Mouse (Mus musculus) megakaryocyte-erythroid progenitor cell, adult 5-6 weeks (primary cell): ENCODE measurements around the gene Cldnd1. TPM values are rescaled to one million over a fixed set of nuclear protein-coding genes. Genes with fewer than 3 reads are reported as not detected.
A peak's percentile ranks its signal among the peaks of the same experiment; 100 is the strongest.

Source experiments
- ATAC-seq: replicated peaks from 2 replicates; pipeline ENCODE4 v1.8.0; 2016; ENCODE audit warnings: mild to moderate bottlenecking, inconsistent platforms; ENCODE audit not compliant: severe bottlenecking, poor library complexity, low FRiP score, low TSS enrichment
- total RNA-seq, 2 experiments: library from RNA; stranded (forward) in 1 of 2; stranded (reverse) in 1 of 2; fragments of 200-1000, 215-1000 nt in 1 of 2; fragments of >200 nt in 1 of 2; fragmentation: Nextera tagmentation in 1 of 2; gene quantifications; 2 replicates each; pipeline ENCODE4 v1.2.3; 2014 to 2017

The Cldnd1 gene
- total RNA-seq (2014; fragmentation: Nextera tagmentation) (40.0 and 41.1 TPM in 2 replicates), total RNA-seq (2017) (16.4 and 36.4 TPM in 2 replicates)

GRCm38 (mm10) chr16:58727477-58728131 lies at the start of gene Cldnd1:
Gene Cldnd1, plus strand, starts transcription at chr16:58727910.
- peak; percentile 100 for ATAC-seq

GRCm38 (mm10) chr16:58678660-58679059 lies 49.0 kb upstream of the Cldnd1 start:
- ATAC-seq = peak; percentile 84

- ATAC-seq = no peak
These were observed 45.7 kb upstream of the Cldnd1 start for GRCm38 (mm10) chr16:58682046-58682445.

- no peak for ATAC-seq
These were observed 44.8 kb upstream of the Cldnd1 start for GRCm38 (mm10) chr16:58682870-58683269.

- ATAC-seq = no peak
These were observed 43.8 kb upstream of the Cldnd1 start for GRCm38 (mm10) chr16:58683911-58684310.

- ATAC-seq = no peak
These were observed 43.2 kb upstream of the Cldnd1 start for GRCm38 (mm10) chr16:58684537-58684936.

- ATAC-seq = peak; percentile 77
These were observed 41.9 kb upstream of the Cldnd1 start for GRCm38 (mm10) chr16:58685548-58686537.

- no peak for ATAC-seq
These were observed 39.2 kb upstream of the Cldnd1 start for GRCm38 (mm10) chr16:58688534-58688933.

- ATAC-seq = no peak
These were observed 38.0 kb upstream of the Cldnd1 start for GRCm38 (mm10) chr16:58689555-58690169.

GRCm38 (mm10) chr16:58690322-58690732 lies 37.4 kb upstream of the Cldnd1 start:
- ATAC-seq = peak; percentile 26; the same call in 1 of the 2 replicates

GRCm38 (mm10) chr16:58694091-58694490 lies 33.6 kb upstream of the Cldnd1 start:
- ATAC-seq = no peak

GRCm38 (mm10) chr16:58696796-58697195 lies 30.9 kb upstream of the Cldnd1 start:
- ATAC-seq = no peak

- no peak for ATAC-seq
These were observed 30.4 kb upstream of the Cldnd1 start for GRCm38 (mm10) chr16:58697261-58697660.

- no peak for ATAC-seq
These were observed 27.5 kb upstream of the Cldnd1 start for GRCm38 (mm10) chr16:58700174-58700573.

- ATAC-seq = no peak
These were observed 26.8 kb upstream of the Cldnd1 start for GRCm38 (mm10) chr16:58700816-58701424.

- no peak; the same call in 1 of the 2 replicates for ATAC-seq
These were observed 25.9 kb upstream of the Cldnd1 start for GRCm38 (mm10) chr16:58701779-58702178.

- no peak for ATAC-seq
These were observed 25.3 kb upstream of the Cldnd1 start for GRCm38 (mm10) chr16:58702329-58702932.

GRCm38 (mm10) chr16:58703382-58704124 lies 24.2 kb upstream of the Cldnd1 start:
- no peak for ATAC-seq
